Mouse (Mus musculus): ENCODE results near the gene Tfip11.

- TF ChIP-seq POLR2A (IDR thresholded peaks at IDR 0.05; ENCODE audit: insufficient read depth, low read depth, low read length) (no peak), CTCF (IDR thresholded peaks at IDR 0.05) (no peak), EP300 (IDR thresholded peaks at IDR 0.05; ENCODE audit: insufficient read depth, low read depth, low read length) (no peak)
These were observed 50.0 kb downstream of the Tfip11 start for GRCm38 (mm10) chr5:112376111-112376510.

All from heart, adult 2 months (tissue).